Mouse (Mus musculus): ENCODE measurements around the gene Gm26938.

Gm26938 gene

DNA sequence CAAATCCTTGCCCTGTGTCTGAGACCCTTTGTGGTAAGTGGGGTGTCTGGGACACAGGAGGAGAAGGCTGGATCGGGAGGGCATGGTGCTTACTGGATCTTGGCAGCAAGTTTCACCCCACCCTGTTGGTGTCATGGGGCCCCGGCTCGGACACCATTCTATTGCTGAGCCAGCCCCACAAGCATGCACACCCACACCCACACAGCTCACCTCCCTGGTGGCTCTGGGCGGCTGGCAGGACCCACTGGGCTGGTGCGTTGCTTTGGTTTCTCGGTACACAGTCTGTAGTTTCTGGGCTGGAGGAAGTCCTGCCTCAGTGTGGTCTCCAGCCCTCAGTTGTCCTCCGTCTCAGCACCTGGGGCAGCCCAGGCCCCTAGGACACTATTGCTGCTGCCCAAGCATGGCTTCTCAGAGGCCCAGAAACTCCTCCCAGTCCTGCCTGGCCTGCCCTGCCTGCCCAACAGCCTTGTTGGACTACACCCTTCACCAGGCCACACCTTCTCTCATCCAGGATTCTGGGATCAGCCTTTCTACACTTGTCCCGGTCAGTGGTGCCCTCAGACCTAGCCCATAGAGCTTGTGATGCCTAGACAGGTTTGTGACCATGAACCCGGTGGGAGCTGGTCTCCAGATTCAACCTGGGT lies 6.5 kb downstream of the Gm26938 start, which contains the start of gene Tmem184a:
Gene Tmem184a, minus strand, starts transcription at position 380 of the 644 bp plus-strand sequence.
- ChIA-PET CTCF (interaction anchor here (0.5 to 2.1 kb wide), 25 partner anchors 10 to 347 kb away, joined by 3 to 11 read pairs (median 4); partner anchors contain the start of gene Ints1 (in 1 of the 4)), POLR2A (interaction anchor here in 3 of 4 experiments (0.5 to 1.5 kb wide), 4 partner anchors 10 to 690 kb away, joined by 3 to 4 read pairs (median 3); no protein-coding TSS in a partner anchor)

DNA sequence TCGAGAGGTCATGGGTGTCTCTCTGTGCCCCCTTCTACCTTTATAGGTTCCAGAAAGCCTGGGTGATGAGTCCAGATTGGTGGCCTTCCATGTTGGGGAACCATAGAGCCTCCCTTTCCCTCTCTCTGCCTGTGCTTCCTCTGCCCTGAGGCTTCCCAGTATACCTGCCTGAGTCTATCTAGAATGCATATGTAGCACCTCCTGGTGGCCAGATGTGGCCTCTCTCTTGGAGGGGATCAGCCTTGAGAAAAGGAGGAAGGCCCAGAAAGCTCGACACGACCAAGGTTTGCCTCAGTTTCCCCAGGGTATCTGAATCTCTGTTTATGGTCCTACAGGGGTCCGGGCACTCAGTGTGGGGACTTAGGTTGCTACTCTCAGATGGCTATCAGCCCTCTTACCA lies 7.4 kb downstream of the Gm26938 start:
- ChIA-PET CTCF (interaction anchor here (0.5 to 2.1 kb wide), 32 partner anchors 9 to 348 kb away, joined by 3 to 11 read pairs (median 3); partner anchors contain the start of gene Ints1 (in 1 of the 4)), POLR2A (interaction anchor here in 3 of 4 experiments (0.5 to 1.5 kb wide), 6 partner anchors 9 to 689 kb away, joined by 3 to 4 read pairs (median 3); no protein-coding TSS in a partner anchor)

DNA sequence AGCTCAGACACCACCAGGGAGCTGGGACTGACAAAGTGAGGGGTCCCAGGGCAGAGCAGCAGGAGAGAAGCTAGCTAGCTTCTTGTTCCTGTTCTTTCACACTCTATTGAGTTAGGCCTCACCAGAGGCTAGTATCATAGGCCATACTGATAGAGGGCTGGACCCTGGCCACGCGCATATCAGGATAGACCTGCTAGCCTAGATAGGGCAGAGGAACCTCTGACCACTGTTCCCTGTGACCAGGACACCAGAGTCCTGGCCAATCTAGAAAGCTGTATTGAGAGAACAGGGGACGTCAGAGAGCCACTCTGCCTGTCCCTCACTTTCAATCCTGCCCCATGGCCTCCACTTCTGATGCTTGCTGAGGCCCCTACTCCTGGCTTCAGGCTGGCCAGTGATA lies 8.2 kb downstream of the Gm26938 start:
- ChIA-PET POLR2A (interaction anchor here in 3 of 4 experiments (0.8 to 1.0 kb wide), 3 partner anchors 9 to 100 kb away, joined by 3 to 4 read pairs (median 4); no protein-coding TSS in a partner anchor), CTCF (interaction anchor here (0.6 to 2.1 kb wide), 29 partner anchors 8 to 732 kb away, joined by 3 to 10 read pairs (median 3); partner anchors contain the start of genes Gm26938 (in 2 of the 4) and Psmg3 (in 2 of the 4))

DNA sequence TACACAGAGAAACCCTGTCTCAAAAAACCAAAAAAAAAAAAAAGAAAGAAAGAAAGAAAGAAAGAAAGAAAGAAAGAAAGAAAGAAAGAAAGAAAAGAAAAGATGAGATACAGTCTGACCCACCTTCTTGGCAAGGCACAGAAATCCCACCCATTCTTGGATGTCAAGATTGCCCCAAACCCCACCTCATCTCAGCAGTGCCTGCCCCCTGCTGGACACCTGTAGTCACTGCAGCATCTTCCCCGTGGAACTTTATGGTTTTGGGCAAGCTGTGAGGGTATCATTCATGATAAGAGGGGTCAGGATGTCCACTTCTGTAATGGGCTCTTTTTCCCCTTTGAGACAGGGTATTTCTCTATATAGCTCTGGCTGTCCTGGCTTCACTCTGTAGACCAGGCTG lies 8.9 kb downstream of the Gm26938 start:
- POLR2A ChIA-PET: interaction anchor here in 2 of 4 experiments (0.8 to 1.0 kb wide), 2 partner anchors 8 to 100 kb away, joined by 3 to 4 read pairs; no protein-coding TSS in a partner anchor

DNA sequence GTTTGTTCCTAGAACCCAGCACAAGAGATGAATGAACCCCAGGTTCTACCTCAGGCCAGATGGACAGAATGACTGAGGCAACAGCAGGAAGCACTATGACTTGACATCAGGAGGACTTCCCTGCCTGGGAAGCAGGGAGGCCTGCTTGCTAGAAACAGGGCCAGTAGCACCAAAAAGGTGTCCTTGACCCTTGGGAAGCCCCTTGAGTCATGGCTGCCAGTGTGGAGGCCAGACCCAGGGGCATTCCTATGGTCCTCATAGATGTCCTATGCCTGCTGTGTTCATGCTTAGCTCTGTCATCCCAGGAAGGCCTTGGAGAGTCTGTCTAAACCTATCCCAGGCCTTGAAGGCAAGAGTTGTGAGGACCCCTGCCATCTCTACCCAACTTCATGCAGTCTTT lies 9.8 kb downstream of the Gm26938 start:
- POLR2A ChIA-PET: no interaction called here
- CTCF ChIA-PET: interaction anchor here in 1 of 4 experiments (0.6 kb wide), 1 partner anchor 324 kb away, joined by 3 read pairs; no protein-coding TSS in a partner anchor

More for the DNA sequence above, 8.9 kb downstream of the Gm26938 start:
- CTCF ChIA-PET: interaction anchor here (0.6 to 2.1 kb wide), 17 partner anchors 8 to 732 kb away, joined by 3 to 11 read pairs (median 4); partner anchors contain the start of genes Gm26938 (in 2 of the 4) and Psmg3 (in 2 of the 4)

DNA sequence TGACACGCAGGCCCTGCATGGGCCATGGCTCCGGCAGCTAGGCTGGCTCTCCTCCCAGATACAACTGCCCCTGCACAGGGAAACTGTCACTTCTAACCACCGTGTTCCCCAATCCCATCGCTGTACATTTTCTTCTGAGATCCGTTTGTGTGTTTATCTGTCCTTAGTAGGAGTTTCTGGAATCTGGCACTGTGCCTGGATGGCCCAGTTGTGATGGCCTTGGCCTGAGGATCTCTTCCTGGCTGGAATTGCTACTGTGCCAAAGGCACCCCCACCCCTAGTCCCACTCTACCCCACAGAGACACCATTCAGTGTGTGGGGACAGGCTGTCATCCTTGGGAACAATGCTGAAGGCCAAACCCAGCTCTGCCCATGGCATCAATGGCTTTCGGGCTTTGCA lies 10.2 kb downstream of the Gm26938 start:
- POLR2A ChIA-PET: no interaction called here
- CTCF ChIA-PET: interaction anchor here in 1 of 4 experiments (0.6 kb wide), 2 partner anchors 325 to 499 kb away, joined by 3 to 5 read pairs; no protein-coding TSS in a partner anchor

DNA sequence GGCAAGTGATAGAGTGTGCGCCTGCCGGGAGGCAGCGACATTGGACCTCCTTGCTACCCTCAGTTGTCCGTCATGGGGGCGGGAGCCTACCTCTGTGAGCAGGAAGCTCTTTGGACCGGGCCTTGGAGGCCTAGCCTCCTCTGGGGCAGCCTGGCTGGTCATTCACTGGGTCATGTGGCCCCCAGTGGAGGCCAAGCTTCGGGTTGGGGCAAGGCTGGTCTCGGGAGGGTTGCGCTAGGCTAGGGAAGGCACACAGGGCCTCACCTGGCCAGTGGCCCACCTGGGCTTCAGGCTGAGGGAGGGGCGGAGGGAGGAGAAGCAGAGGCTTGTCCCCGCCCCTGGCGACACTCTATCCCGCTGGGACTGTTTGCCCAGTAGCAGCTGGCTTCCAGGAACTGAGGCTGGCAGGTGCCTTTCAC lies 12.2 kb downstream of the Gm26938 start:
- POLR2A ChIA-PET: interaction anchor here in 2 of 4 experiments (0.6 to 1.9 kb wide), 5 partner anchors 10 to 24 kb away, joined by 3 to 9 read pairs (median 5); no protein-coding TSS in a partner anchor
- CTCF ChIA-PET: interaction anchor here (0.6 to 2.6 kb wide), 6 partner anchors 10 to 575 kb away, joined by 3 to 10 read pairs (median 4); partner anchors contain the start of gene Snx8 (in 1 of the 4)

DNA sequence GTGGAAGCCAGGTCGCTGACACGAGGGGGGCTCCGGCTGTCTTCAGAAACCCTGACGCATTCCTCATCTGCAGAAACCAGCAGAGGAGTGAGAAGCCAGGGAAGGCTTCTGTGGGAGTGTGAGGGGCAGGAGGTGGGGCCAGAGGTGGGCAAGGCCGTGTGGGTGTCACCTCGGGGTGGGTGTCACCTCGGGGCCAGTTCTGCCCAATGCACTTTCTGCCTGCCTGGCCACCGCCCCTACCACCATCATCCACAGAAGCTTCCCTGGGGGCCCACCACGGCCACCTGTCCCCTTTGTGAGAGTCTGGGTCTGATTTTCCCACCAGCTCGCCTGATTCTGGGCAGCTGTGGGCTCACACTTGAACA lies 13.1 kb downstream of the Gm26938 start:
- POLR2A ChIA-PET: interaction anchor here in 3 of 4 experiments (0.5 to 1.9 kb wide), 6 partner anchors 8 to 1553 kb away, joined by 3 to 9 read pairs (median 5); no protein-coding TSS in a partner anchor
- CTCF ChIA-PET: interaction anchor here in 3 of 4 experiments (0.7 to 2.6 kb wide), 5 partner anchors 9 to 576 kb away, joined by 3 to 10 read pairs (median 4); partner anchors contain the start of genes Mrm2 (in 1 of the 3) and Snx8 (in 1 of the 3)

DNA sequence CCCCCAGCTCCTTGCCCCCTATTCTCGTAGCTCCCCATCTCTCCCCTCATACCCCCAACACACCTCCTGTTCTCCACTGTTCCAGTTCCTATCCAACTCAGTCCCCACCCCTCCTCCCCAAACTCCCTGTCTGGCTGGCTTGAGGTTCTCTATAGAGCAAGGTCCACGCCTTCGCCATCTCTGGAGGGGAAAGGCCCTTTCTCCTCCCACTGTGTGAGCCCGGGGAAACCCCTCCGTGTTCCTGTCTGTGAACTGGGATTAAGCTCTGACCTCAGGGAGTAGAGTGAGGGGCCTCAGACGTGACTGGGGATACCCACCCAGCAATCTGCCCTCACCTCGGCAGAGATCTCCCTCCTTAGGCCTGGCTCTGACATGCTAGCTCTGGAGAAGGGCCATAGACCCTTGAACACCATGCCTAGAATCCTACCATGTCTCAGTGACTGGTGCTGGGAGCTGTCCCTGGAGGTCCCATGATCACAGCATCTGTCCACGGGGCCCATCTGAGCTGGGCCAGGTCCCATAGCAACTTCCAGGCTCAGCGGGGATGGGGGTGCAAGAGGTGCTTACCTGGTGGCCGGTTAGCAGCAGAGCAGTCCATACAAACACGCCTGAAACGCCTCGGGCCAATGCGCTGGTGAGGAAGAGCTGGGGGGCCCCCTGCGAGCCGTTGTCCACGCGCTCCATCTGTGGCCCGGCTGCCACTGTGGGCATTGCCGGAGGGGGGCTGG lies 13.6 kb downstream of the Gm26938 start:
- CTCF ChIA-PET: interaction anchor here in 3 of 4 experiments (0.6 to 2.6 kb wide), 5 partner anchors 9 to 519 kb away, joined by 3 to 10 read pairs (median 4); partner anchors contain the start of gene Mrm2 (in 1 of the 3)
- POLR2A ChIA-PET: interaction anchor here in 3 of 4 experiments (0.6 to 1.9 kb wide), 5 partner anchors 9 to 19 kb away, joined by 3 to 9 read pairs (median 5); no protein-coding TSS in a partner anchor

DNA sequence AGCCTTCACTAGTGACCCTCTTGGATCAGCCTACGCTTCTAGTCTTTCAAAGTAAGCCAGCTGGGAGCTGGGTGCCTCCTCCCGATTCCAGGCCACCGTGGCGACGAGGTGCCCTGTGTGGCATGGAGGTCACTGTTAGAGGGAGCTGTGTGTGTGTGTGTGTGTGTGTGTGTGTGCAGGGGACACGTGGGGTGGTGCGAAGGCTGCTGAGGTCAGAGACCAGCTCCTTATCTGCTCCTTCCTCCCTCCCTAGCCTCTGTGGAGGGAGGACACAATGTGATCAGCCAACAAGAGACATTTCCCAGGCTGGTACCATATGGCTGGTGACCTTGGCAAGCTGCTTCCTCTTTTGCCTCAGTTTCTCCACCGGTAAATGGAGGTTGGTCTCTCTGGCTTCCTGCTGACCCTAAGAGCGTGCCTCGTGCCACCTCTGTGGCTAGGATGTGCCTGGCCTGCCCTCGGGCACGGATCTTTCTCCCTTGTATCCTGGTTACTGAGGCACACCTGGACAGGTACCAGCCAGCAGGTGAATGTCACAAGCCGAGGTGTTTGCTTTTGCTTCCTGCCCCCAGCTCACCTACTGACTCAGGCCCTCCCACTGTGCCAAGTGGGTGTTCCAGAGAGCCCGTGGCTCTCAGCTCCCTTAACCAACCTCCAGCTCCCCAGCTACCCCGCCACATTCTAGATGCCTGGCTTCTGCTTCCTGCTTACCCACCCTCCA lies 14.4 kb downstream of the Gm26938 start:
- ChIA-PET CTCF (interaction anchor here in 2 of 4 experiments (0.6 to 2.6 kb wide), 3 partner anchors 8 to 470 kb away, joined by 4 to 10 read pairs (median 6); no protein-coding TSS in a partner anchor), POLR2A (interaction anchor here in 1 of 4 experiments (1.2 to 1.8 kb wide), 2 partner anchors 10 to 24 kb away, joined by 3 to 7 read pairs; no protein-coding TSS in a partner anchor)

DNA sequence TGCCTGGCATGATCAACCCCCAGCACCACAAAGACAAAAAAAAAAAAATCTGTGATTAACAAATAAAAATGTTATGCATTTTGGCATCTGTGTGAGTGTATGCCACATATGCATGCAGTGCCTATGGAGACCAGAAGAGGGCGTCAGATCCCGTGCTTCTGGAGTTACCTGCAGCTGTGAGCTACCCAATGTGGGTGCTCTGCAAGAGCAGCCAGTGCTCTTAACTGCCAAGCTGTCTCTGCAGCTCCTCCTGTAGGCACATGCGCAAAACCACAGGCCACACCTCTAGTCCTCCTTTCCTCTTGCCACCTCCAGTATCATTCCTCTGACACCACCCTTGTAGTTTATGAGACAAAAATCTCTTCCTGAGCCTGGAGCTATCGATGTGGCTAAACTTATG lies 16.8 kb downstream of the Gm26938 start:
- ChIA-PET POLR2A (interaction anchor here (0.6 to 1.3 kb wide), 14 partner anchors 8 to 196 kb away, joined by 3 to 10 read pairs (median 3); partner anchors contain the start of genes Gm26938 (in 1 of the 4), Ints1 (in 1 of the 4) and Psmg3 (in 1 of the 4)), CTCF (interaction anchor here (0.5 to 2.1 kb wide), 22 partner anchors 8 to 1610 kb away, joined by 3 to 11 read pairs (median 4); partner anchors contain the start of genes Gm26938 (in 1 of the 4), Ints1 (in 1 of the 4) and Tmem184a (in 1 of the 4))

DNA sequence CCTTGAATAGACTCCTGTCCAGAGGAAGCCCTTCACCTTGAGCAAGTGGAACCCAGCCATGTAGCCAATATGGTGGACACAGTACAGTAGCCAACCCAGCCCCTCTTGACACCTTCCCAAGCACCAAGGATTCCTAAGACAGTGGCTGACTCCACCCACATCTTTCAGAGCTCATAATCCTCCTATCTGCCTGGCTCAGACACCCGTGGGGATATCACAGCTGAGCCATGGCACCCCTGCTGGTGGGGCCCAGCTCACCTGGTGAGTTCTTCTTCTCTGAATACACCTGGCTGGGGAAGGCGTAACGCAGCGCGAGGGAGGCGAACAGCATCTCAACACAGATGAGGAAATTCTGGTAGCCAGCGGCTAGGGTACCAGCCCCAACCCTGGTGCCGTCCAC lies 20.3 kb downstream of the Gm26938 start:
- CTCF ChIA-PET: interaction anchor here (0.6 to 2.5 kb wide), 5 partner anchors 12 to 126 kb away, joined by 3 to 10 read pairs (median 3); no protein-coding TSS in a partner anchor

DNA sequence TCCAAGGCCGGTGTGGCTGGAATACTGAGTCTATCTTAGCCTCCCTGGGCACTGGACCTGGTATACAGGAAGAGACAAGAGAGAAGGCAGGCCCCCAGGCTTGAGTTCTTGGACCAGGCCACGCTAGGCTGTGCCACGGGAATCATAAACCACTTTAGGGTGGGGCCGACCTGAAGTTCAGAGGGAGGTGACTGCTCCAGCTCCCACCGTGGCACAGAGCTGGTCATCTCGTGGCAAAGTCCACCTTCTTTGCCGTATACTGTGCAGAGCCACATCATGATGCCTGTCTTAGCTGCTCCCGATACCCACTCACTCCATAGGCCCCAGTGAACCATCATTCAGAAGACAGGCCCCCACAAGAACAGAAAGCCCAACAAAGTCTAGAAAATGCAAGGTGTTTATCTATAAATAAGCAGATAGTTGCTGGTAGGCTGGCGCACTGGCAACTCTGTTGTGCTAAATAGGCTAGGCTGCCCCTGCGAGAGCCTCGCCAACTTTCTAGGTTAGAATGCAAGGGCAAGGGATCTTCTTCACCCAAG lies 21.6 kb downstream of the Gm26938 start:
- CTCF ChIA-PET: interaction anchor here (0.5 to 2.5 kb wide), 8 partner anchors 9 to 344 kb away, joined by 3 to 10 read pairs (median 4); no protein-coding TSS in a partner anchor

More for the DNA sequence above, 20.3 kb downstream of the Gm26938 start:
- POLR2A ChIA-PET: interaction anchor here in 2 of 4 experiments (0.6 to 1.3 kb wide), 6 partner anchors 9 to 128 kb away, joined by 3 to 4 read pairs (median 3); partner anchors contain the start of gene Mafk (in 1 of the 2)

DNA sequence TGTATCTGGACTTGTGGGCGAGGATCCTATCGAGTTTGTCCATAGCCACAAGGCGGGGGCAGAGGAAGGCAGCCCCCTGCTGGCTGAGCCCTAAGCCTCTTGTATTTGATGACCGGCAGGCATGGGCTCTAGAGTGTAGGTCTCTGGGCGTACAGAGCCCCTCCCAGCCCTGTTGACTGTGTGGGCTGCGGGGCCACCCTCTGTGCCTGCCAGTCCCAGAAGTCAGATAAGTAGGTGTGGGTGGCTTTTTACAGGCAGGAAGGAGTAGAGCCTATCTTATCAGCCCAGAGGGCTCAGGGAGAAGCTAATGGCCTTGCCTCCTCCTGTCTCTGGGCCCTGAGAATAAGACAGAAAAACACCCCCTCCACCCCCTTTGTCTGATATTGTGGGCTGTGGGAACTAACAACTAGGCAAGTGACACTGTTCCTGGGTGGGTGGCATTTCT lies 22.1 kb downstream of the Gm26938 start:
- CTCF ChIA-PET: interaction anchor here (0.5 to 1.5 kb wide), 11 partner anchors 9 to 344 kb away, joined by 3 to 10 read pairs (median 3); no protein-coding TSS in a partner anchor
- POLR2A ChIA-PET: interaction anchor here in 1 of 4 experiments (0.8 to 2.6 kb wide), 3 partner anchors 10 to 17 kb away, joined by 3 to 9 read pairs (median 5); partner anchors contain the start of gene Mafk

More for the DNA sequence above, 21.6 kb downstream of the Gm26938 start:
- POLR2A ChIA-PET: interaction anchor here in 2 of 4 experiments (1.3 to 2.6 kb wide), 3 partner anchors 8 to 129 kb away, joined by 3 to 9 read pairs (median 4); no protein-coding TSS in a partner anchor

DNA sequence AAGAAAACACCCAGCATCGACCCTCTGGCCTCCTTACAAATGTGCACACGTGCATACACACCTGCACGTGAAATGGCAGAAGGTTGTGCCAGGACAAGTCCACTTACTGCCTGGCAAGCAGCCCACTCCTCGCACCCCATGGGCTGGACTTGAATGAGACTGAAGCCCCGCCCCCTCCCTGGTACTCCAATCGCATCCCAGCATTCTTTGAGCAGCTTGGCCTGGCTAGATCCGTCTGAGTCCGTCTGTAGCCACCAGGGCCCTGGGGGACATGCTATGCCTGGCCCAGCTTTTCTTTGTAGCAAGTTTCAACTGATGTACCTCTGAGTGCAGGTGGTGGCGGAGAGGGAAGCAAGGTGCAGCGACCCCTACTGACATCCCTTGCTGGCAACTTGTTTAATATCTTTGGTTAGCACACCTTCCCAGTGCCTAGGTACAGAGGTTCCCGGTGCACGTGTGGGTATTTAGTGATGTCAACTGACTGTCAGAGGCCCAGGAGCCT lies 22.6 kb downstream of the Gm26938 start:
- CTCF ChIA-PET: interaction anchor here (0.5 to 1.5 kb wide), 21 partner anchors 9 to 1618 kb away, joined by 3 to 10 read pairs (median 3); partner anchors contain the start of gene Ints1 (in 1 of the 4)
- POLR2A ChIA-PET: interaction anchor here in 1 of 4 experiments (0.8 to 2.6 kb wide), 3 partner anchors 10 to 17 kb away, joined by 3 to 9 read pairs (median 5); partner anchors contain the start of gene Mafk

DNA sequence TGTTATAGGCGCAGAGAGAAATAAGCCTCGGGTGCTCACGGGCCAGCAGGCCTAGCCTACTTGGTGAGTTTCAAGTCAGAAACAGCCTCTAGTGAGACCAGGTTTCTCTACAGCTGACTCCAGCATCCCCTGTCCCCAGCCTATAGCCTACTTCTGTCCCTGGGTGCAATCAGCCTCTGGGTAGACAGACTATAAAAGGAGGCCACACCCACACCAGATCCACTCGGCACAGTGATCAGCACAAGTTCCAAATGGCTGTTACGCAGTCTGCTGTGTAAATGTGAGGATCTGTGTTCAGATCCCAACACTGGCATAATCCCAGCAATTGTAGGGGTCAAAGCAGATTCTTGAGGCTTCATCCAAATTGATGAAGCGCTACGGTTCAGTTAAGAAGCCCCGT lies 23.0 kb downstream of the Gm26938 start:
- CTCF ChIA-PET: interaction anchor here (0.5 to 1.5 kb wide), 21 partner anchors 8 to 1617 kb away, joined by 3 to 10 read pairs (median 3); partner anchors contain the start of gene Ints1 (in 1 of the 4)

More for the DNA sequence above, 23.0 kb downstream of the Gm26938 start:
- POLR2A ChIA-PET: interaction anchor here in 1 of 4 experiments (0.8 to 2.6 kb wide), 3 partner anchors 9 to 18 kb away, joined by 3 to 9 read pairs (median 5); partner anchors contain the start of gene Mafk
